Mouse (Mus musculus) mouse embryonic stem cell (cell line): ENCODE data around the gene Cmpk2.
"Not testable (repeated sequence)": the region's sequence is repeated elsewhere in the genome, so short reads cannot be mapped to it uniquely, and the experiment has no call there.

ENCODE experiments used
- in situ Hi-C, 2 experiments: fragments of 300-500 bp; cut with MboI; formaldehyde crosslinking; loops; 1 replicate in 1 of 2; 3 replicates in 1 of 2; pipeline ENCODE4 v1.14.3; 2019 to 2020; ENCODE audit warnings: low sequenced_read_pairs in 2 of 2, low pct_unique_long_range_greater_than_20kb in 1 of 2, mixed read lengths in 1 of 2; ENCODE audit not compliant: unreplicated experiment in 1 of 2

Cmpk2 gene

DNA sequence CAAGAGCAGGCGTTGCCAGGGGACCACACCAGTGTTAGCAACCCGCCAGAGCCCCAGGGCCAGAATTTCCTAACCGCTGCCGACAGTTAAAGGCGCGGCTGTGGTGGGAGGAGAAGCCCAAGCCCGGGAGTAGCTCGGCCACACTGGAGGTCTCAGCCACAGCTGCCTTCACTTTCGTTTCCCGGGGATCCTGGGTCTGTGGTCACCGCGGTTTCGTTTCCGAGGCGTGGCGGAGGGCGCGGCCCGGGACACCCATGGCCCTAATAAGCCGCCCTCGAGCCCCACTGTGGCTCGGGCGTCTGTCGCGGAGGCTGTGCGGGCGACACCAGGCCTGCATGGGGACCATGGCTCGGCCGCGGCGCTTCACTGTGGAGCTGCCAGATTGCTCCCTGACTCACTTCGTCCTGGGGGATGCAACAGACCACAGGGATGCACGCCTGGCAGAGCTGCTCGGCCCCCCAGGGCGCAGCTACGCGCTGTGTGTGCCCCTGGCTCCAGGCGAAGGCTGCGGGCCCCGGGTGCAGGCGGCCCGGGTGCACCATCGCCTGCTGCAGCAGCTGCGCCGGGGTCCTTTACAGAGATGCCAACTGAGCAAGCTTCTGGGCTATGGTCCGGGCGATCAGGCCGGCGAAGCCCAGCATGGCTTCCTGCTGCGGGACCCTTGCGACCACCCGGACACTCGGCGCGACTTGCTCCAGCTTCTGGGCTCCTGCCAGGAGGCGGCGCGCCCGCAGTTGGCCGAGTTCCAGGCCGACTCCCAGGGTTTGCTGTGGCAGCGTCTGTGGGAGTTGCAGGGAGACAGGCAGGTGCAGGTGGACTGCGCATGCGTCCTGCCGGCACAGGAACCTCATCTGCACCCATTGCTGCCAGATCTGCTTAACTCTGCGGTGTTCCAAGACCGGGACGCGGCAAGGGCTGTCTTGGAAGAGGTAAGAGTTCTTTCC, at the start of gene Cmpk2:
Gene Cmpk2 (plus strand): TSS at position 107 of the 944 bp plus-strand sequence.
- in situ Hi-C loops = no loop called here

DNA sequence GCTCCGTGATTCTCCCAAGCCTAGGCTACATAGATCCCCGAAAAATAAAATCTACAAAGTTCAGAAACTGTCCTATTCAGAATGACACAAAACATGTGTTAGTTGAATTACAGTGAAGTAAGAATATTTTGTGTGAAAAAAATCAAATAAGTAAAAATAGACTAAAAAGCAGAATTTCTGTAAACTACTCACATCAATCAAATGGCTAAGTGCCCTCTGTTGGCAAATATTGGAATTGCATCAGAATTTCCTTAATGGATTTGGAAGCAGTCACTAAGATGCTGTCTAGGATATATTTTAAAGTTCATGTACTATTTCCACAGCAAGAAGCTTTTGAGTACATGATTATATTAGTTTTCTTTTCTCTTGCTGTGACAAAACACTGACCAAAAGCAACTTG, 44.2 kb upstream of the Cmpk2 start:
- in situ Hi-C loops = no loop called here

GRCm38 (mm10) chr12:26428771-26429170, 40.2 kb upstream of the Cmpk2 start:
- in situ Hi-C loops = not testable (repeated sequence)

DNA sequence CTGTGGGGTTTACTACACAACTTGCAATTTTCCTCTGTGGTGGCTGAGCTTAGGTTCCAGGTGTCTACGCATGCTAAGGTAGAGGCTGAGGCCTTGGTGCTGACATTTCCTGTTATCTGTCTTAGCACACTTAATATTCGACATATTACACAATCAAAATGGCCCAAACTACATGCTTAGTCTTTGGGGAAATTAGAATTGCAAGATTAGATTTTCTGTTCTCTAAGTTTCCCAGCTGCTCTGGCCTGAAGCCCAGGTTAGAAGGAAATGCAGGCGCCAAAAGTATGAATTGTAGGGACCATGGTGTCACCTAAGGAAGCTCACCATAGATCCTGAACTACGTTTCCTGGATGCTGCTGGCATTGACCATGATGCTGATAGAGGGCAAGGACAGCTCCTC, 32.7 kb upstream of the Cmpk2 start:
- in situ Hi-C loops = no loop called here

GRCm38 (mm10) chr12:26437950-26438349, 31.1 kb upstream of the Cmpk2 start:
- in situ Hi-C loops = no loop called here

- in situ Hi-C loops = no loop called here
These were observed 29.6 kb upstream of the Cmpk2 start for GRCm38 (mm10) chr12:26439366-26439765.

- in situ Hi-C loops = no loop called here
These were observed 24.9 kb upstream of the Cmpk2 start for GRCm38 (mm10) chr12:26444054-26444453.

DNA sequence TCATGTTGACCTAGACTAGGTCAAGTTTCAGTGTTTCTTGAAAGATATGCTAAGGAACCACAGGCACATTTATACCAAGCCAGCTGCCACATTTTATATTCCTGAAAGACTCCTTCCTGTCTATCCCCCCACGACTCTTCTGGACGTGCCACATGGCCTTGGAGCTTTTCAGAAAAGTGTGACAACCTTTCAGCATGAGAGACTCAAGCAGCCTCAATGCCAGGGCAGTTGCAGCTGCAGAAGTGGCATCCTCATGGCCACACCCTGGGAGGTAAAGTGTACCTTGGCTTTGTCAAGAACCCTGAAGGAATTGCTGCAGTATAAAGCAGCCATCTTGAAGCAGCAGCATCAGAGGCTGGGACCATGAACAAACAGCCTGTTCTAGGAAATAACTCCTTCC, 24.5 kb upstream of the Cmpk2 start:
- in situ Hi-C loops = no loop called here

- in situ Hi-C loops = no loop called here
These were observed 22.5 kb upstream of the Cmpk2 start for GRCm38 (mm10) chr12:26446377-26447045.

- in situ Hi-C loops = no loop called here
These were observed 19.5 kb upstream of the Cmpk2 start for GRCm38 (mm10) chr12:26449483-26449882.

- in situ Hi-C loops = no loop called here
These were observed 17.9 kb upstream of the Cmpk2 start for GRCm38 (mm10) chr12:26451150-26451549.

GRCm38 (mm10) chr12:26452951-26453350, 16.1 kb upstream of the Cmpk2 start:
- in situ Hi-C loops = no loop called here

- in situ Hi-C loops = no loop called here
These were observed 14.3 kb upstream of the Cmpk2 start for GRCm38 (mm10) chr12:26454682-26455081.

- in situ Hi-C loops = no loop called here
These were observed 12.8 kb upstream of the Cmpk2 start, which contains the start of gene Rsad2 for GRCm38 (mm10) chr12:26456028-26456698. TSS of gene Rsad2 (minus strand) at chr12:26456452.

GRCm38 (mm10) chr12:26460091-26460490, 8.9 kb upstream of the Cmpk2 start:
- in situ Hi-C loops = no loop called here

DNA sequence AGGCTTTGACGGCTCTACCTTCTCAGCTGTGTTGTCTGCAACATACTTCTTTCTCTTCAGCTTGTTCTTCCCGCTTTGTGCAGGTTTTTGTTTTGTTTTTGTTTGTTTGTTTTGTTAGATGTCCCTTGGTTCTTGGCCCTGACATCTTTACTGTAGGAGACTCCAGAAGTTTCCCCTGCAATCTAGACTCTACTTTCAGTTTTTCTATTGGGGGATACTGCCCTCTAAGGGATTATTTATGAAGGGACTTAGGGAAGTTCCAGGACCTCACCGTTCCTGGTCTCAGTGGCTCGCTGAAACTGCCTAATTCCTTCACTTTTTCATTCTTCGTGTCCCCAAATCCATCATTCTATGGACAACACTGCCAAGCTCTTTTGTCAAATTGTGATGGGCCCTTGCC, 3.4 kb upstream of the Cmpk2 start:
- in situ Hi-C loops = no loop called here

GRCm38 (mm10) chr12:26470042-26470409, 1.0 kb downstream of the Cmpk2 start:
- in situ Hi-C loops = no loop called here

DNA sequence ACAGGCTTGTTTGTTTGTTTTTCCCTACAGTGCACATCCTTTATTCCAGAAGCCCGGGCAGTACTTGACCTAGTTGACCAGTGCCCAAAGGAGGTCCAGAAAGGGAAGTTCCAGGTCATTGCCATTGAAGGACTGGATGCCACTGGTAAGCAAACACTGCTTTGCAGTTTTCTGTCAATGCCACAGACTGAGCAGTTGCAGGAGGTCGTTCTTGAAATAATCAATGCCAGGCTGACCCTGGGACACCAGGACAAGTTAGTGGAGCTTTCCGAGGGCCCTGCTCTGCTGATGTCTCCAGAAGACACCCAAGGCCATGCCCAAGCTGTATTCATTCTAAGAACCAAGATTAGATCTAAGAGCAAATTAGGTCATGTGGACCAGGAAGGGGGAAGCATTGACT, 2.4 kb downstream of the Cmpk2 start:
- in situ Hi-C loops = no loop called here

DNA sequence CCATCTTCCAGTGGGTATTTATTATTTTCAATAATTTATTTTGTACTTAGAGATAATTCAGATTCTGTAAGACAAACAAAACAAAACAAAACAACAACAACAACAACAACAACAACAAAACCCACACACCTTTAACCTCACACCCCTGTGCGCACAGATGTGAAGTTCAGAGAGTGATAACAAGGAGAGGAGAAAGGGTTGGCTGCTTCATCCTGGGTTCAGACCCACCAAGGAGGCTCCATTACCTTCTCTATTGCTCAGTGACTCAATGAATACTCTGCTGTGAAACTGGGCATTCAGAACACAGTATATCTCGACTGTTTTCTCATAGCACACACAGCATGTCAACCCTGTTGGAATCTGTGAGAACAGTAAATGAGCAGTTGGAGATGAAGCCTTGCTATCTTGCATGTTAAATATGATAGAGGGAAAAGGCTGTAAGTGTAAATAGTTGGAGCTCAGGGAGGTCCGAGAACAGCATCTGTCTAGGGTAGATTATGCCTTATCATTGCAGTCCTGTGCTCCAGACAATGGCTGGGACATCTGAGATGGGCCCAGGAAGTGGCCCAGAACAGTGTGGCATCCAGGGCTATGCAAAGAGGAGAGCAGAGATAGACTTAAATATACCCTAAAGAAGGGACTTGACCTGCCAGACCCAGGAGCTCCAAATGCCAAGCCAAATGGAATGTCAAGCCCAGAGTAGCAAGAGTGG, 3.9 kb downstream of the Cmpk2 start:
- in situ Hi-C loops = no loop called here
